Mouse (Mus musculus): ENCODE measurements around the gene Usp5.

- no peak for TF ChIP-seq CTCF (IDR thresholded peaks at IDR 0.05; ENCODE audit: low read depth, low read length)
- TF ChIP-seq POLR2A (IDR thresholded peaks at IDR 0.05; ENCODE audit: insufficient read depth, low read length), result no peak
Measured at GRCm38 (mm10) chr6:124863658-124864298, 34.5 kb upstream of the Usp5 start, which contains the start of gene Gpr162.
